Mouse (Mus musculus): ENCODE measurements around the gene Gm49354.

DNA sequence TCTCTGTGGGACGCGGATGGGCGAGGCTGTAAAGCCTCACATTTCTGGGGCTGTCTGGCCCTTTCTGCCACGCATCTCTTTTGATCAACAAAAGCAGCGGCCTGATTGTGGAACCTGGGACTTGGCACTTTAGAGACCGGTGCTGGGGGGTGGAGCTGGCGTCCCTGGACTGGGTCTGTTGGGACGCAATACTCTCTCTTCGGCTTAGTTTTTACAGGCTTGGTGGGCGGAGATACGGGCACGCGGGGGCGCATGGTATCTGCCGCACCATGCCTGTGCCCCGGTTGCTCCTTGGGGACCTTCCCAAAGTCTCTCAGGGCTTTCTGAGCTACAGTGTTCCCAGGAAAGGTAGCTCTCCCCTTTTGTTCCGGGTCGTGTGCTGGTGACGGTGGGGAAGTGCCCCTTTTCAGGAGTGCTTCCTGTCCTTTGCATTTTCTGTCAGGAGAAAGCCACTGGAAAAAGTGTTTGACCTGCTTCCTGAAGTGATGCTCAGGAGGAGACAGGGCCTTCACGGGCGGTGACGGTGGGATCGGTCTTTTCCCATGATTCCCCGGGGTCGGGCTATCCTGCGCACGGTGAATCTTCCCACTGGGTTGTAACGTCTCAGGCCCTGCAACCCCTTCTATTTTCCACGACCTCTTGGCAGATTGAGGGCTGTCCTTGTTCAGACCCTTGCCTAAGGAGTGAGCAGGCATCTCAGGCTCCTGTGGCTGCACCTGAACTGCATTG, 55.7 kb downstream of the Gm49354 start:
- TF ChIP-seq CTCF (IDR thresholded peaks at IDR 0.05; ENCODE audit: control insufficient read depth, insufficient read depth, insufficient replicate concordance, low read depth, low read length) (no peak), POLR2A (IDR thresholded peaks at IDR 0.05; ENCODE audit: control insufficient read depth, low read depth, low read length) (peak; percentile 65; the same call in 1 of the 2 replicates)

Data from testis, adult 2 months (tissue).